Mouse (Mus musculus) layer of hippocampus, postnatal 25 days (tissue): ENCODE data around the gene Camta1. TPM values are rescaled to one million over a fixed set of nuclear protein-coding genes. Genes with fewer than 3 reads are reported as not detected.

Experiments
- DNase-seq, 2 experiments: peaks; one replicate each; pipeline ENCODE4 v3.0.0; 2022; ENCODE audit warnings: mixed read lengths in 2 of 2, low spot score in 1 of 2; ENCODE audit errors: extremely low spot score in 1 of 2
- total RNA-seq, 2 experiments: library from RNA; stranded (reverse); gene quantifications; 2 replicates each; pipeline ENCODE4 v1.2.3; 2021

The Camta1 gene
- total RNA-seq, 2 experiments from 2014 or later: 244 to 251 TPM

- DNase-seq: peak; percentile 99 to 100
Observed at GRCm38 (mm10) chr4:151141196-151141880, 720.3 kb downstream of the Camta1 start.

- peak; percentile 73 to 83 for DNase-seq
Observed at GRCm38 (mm10) chr4:151140368-151140982, 721.2 kb downstream of the Camta1 start.

- DNase-seq: peak; percentile 77 to 84
Observed at GRCm38 (mm10) chr4:151139053-151139840, 722.4 kb downstream of the Camta1 start.

- DNase-seq: no peak
Observed at GRCm38 (mm10) chr4:151138586-151138985, 723.1 kb downstream of the Camta1 start.

- no peak for DNase-seq
Observed at GRCm38 (mm10) chr4:151138135-151138534, 723.5 kb downstream of the Camta1 start.

GRCm38 (mm10) chr4:151137701-151138100, 724.0 kb downstream of the Camta1 start:
- no peak for DNase-seq

- no peak for DNase-seq
Observed at GRCm38 (mm10) chr4:151135491-151135890, 726.2 kb downstream of the Camta1 start.

GRCm38 (mm10) chr4:151133760-151134159, 727.9 kb downstream of the Camta1 start:
- no peak for DNase-seq

- no peak for DNase-seq
Observed at GRCm38 (mm10) chr4:151132493-151132892, 729.2 kb downstream of the Camta1 start.

GRCm38 (mm10) chr4:151130756-151131490, 730.8 kb downstream of the Camta1 start:
- no peak for DNase-seq

GRCm38 (mm10) chr4:151129725-151130557, 731.7 kb downstream of the Camta1 start:
- no peak for DNase-seq

- DNase-seq: peak; percentile 68 to 74
Observed at GRCm38 (mm10) chr4:151128641-151129541, 732.8 kb downstream of the Camta1 start.

- DNase-seq: no peak
Observed at GRCm38 (mm10) chr4:151127636-151128548, 733.8 kb downstream of the Camta1 start.

GRCm38 (mm10) chr4:151118883-151119282, 742.8 kb downstream of the Camta1 start:
- no peak for DNase-seq

- DNase-seq: no peak
Observed at GRCm38 (mm10) chr4:151114574-151114973, 747.1 kb downstream of the Camta1 start.

GRCm38 (mm10) chr4:151111226-151111625, 750.5 kb downstream of the Camta1 start:
- no peak for DNase-seq

GRCm38 (mm10) chr4:151108834-151109241, 752.8 kb downstream of the Camta1 start:
- DNase-seq: no peak
